Mouse (Mus musculus) mouse embryonic stem cell (cell line): ENCODE data around the gene Cdk14.

Source experiments
- in situ Hi-C, 2 experiments: fragments of 300-500 bp; cut with MboI; formaldehyde crosslinking; loops; 1 replicate in 1 of 2; 3 replicates in 1 of 2; pipeline ENCODE4 v1.14.3; 2019 to 2020; ENCODE audit warnings: low sequenced_read_pairs in 2 of 2, low pct_unique_long_range_greater_than_20kb in 1 of 2, mixed read lengths in 1 of 2; ENCODE audit not compliant: unreplicated experiment in 1 of 2

The Cdk14 gene

DNA sequence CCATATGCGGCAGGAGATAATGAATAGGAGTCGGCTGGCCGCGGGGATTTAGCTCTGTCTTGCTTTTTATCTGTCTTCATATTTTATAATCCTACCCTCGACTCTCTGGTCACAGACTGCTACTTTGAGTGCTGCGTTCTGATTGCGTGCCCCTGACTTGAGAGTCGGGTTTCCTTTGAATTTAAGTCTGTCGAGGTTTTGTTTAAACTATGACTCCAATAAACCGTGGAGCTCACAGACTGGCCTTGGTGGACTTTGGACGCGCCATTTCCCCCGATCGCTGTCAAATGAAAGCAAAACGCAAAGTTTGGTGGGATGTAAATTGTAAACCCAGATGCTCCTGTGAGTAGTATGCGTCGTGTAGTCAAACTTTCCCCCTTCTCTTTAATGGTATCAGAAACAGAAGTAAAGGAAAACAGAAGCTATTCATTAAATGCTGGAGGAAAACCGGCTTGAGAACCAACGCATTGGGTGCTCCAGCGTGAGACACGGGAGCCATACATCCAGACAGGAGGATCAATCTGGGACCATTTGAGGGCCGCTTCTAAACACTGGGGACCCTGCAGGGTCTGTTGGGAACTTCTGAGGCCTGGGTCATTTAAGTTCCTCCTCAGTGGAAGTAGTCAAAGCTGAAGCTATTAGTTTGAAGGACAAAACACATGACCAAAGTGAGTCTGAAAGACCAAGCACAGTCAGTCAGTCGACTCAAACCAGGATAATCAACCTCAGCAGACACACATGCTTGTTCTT is 661.6 kb downstream of the Cdk14 start:
- in situ Hi-C loops: no loop called here

DNA sequence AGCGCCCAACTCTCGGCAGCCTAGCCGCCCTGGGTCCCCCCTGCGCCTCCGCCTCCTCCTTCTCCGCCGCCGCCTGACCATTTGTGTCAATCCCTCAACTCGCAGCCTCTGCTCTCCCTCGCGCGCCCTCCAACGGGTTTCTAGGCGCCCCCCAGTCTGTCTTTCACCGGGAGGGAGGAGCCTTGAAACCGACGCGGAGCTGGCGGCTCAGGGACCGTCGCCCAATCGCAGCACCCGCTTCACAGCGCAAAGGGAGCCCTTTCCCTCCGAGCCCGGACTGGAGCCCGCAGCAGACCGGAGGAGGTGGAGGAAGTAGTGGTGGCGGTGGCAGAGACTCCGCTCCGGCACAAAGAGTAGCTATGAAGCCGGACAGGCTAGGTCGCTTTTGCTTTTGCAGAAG is 662.2 kb downstream of the Cdk14 start, which contains the start of gene Fzd1:
Fzd1 (minus strand) TSS at position 134 of the 400 bp plus-strand sequence.
- in situ Hi-C loops: no loop called here

DNA sequence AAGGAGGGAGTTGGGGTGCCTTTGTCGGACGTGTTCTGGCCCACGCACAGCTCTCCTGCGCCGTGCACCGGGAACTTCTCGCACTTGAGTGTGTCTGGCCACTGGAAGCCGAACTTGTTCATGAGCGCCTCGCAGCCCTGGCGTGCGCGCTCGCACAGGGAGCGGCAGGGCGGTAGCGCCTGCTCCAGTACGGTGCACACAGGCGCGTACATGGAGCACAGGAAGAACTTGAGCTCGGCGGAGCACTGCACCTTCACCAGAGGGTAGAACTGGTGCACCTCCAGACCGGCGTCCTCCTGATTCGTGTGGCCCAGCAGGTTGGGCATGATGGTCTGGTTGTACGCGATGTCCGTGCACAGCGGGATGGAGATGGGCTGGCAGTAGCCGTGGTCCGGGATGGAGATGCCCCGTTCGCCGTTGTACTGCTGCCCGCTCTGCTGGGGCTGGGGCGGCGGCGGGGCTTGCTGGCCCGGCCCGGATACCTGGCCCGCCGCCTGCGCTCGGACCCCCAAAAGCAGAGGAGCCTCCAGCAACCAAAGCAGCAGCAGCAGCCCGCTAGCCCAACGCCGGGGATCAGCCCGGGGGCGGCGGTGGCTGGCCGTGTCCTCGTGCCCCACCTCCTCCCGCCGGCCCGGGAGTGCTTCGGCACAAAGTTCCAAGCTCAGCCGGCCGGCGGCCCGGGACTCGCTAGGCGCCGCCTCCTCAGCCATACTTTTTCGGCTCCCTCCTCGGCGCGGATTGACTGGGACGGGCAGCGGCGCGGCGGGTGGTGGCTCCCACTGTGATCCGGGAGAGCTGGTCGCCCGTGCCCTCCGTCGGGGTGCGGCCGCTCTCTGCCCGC is 663.0 kb downstream of the Cdk14 start:
- in situ Hi-C loops: no loop called here

DNA sequence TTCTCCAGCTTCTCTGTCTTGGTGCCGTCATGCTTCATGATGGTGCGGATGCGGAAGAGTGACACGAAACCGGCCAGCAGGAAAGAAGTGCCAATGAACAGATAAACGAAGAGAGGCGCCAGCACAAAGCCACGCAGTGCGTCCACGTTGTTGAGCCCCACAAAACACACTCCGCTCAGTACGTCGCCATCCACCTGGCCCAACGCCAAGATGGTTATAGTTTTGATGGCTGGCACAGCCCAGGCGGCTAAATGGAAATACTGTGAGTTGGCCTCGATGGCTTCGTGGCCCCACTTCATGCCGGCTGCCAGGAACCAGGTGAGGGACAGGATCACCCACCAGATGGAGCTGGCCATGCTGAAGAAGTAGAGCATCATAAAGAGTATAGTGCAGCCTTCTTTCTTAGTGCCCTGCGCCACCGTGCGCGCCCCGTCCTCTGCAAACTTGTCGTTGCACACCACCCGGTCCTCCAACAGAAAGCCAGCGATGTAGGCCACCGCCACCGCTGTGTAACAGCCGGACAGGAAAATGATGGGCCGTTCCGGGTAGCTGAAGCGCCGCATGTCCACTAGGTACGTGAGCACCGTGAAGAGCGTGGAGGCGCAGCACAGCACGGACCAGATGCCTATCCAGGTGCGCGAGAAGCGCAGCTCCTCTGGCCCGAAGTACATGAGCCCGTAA is 664.0 kb downstream of the Cdk14 start:
- in situ Hi-C loops: no loop called here

DNA sequence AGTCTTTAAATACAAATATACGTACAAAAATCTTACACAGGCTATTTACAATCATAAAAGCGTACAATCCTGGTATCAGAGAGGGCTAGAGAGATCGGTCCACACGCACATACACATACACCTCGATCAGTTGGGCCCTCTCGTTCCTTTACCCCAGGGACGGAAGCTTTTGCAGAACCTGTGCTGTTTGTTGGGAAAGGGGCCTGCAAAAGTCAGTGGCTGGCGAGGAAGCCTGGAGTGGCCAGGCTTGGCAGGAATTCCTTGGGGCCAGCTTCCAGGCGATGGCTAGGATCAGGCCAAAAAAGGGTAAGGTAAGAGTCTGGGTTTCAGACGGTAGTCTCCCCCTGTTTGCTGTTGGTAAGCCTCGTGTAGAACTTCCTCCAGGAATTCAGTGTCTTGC is 664.8 kb downstream of the Cdk14 start:
- in situ Hi-C loops: no loop called here

DNA sequence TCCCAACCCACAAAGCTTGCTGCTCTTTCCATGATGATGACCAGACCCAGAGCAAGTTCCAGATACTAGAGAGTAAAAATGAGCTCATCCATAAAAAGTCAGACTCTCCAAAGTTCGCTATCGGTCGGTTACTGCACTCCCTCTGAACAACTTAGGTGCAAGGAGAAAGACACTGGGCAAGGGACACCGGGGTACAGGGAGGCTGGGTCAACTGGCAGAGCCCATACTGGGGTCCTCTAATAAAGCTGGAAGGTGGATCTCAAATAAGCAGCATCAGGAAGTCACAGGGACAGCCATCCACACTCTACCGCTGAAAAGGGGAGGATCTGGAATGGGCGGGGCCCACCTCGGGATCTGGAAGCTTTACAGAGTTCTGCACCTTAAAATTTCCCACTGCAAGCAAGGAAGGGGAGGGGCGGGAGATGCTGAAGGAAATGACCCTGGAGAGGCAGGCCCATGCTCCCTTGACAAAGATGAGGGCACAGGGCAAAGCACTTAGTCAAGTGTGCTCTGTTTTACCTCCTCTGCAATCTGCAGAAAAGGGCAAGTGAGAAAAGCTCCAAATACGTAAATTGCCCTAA is 665.3 kb downstream of the Cdk14 start:
- in situ Hi-C loops: no loop called here
